Mouse (Mus musculus) forebrain, embryonic 10.5 days (tissue): ENCODE data around the gene Ppig. TPM values are rescaled to one million over a fixed set of nuclear protein-coding genes. Genes with fewer than 3 reads are reported as not detected.
A peak's percentile ranks its signal among the peaks of the same experiment; 100 is the strongest.

Source experiments
- DNase-seq: peaks from one replicate; pipeline ENCODE4 v3.0.0-alpha.2; 2017; ENCODE audit warnings: low spot score; ENCODE audit errors: extremely low spot score
- H3K27ac ChIP-seq: fragments of 300-500 bp; sonication (generic); 2 replicates; pipeline ENCODE4 v1.5.1; 2016; ENCODE audit warnings: mild to moderate bottlenecking
- H3K27me3 ChIP-seq: fragments of 300-500 bp; sonication (generic); 2 replicates; pipeline ENCODE4 v1.6.1; 2016; ENCODE audit warnings: mild to moderate bottlenecking; ENCODE audit not compliant: poor library complexity, severe bottlenecking
- H3K36me3 ChIP-seq: fragments of 300-500 bp; sonication (generic); replicated peaks from 2 replicates; pipeline ENCODE4 v1.6.1; 2016; ENCODE audit warnings: mild to moderate bottlenecking, moderate library complexity
- H3K4me1 ChIP-seq: fragments of 300-500 bp; sonication (generic); 2 replicates; pipeline ENCODE4 v1.6.1; 2016
- H3K4me3 ChIP-seq: fragments of 300-500 bp; sonication (generic); 2 replicates; pipeline ENCODE4 v1.5.1; 2016; ENCODE audit warnings: mild to moderate bottlenecking, moderate library complexity
- H3K9me3 ChIP-seq: fragments of 300-500 bp; sonication (generic); 2 replicates; pipeline ENCODE4 v1.6.1; 2016; ENCODE audit warnings: mild to moderate bottlenecking, moderate library complexity
- WGBS: fragments of 180-500 bp; shearing (Covaris S2); methylation state at CpG from one replicate; pipeline ENCODE4 v1.1.7; 2016; 5-methylcytosine and 5-hydroxymethylcytosine counted together
- polyA plus RNA-seq: library from polyadenylated mRNA; unstranded; fragments of >200 nt; fragmentation: Nextera tagmentation; extraction: Ambion mirVana; gene quantifications from 2 replicates; pipeline ENCODE4 v1.2.1, GENCODE M21; 2016

The Ppig gene
- polyA plus RNA-seq, 1 experiment from 2014 or later = 155 TPM

DNA sequence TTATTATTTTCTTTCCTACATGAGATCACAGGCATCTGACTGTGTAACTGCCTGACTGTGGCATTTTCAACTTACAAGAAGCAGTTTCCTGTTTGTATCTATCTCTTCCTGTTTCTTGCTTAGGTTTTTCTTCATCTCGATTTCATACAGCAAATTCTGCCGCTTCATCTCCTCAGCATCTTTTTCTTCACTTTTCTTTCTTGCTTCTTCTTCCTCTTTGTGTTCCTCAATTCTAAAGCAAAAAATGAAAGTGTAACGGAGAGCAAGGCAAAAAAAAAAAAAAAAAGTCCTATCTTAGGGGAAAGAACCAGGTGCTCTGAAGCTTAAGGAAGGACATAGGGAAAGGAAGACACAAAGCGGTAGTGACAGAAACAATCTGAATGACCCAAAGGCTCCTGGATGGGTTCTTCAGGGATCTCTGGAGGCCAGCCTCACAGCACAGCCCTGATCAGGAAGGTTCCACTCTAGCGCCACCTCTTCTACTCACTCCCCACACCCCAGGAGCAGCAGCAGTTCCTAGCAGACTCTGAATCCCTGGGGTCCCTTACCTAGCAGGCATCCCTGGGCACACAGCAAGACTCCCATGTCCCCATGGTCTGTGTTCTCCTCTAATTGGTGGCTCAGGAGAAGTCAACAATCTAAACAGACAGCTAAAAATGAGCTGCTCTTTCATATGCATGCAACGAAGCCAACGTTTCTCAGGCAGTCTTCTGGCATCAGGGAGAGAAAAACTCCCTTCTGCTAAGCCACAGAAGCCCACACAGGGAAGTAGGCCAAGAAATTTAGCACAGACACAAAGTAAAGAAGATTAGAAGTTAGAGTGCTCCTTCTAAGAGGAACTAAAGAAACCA lies 55.9 kb downstream of the Ppig start:
- H3K27me3 ChIP-seq = no peaks in the 10 kb centered on the region
- H3K9me3 ChIP-seq = no peaks in the 10 kb centered on the region
- DNase-seq = no peak
- 78% methylated on average over 7 of the region's 7 CpGs for WGBS
- no peaks in the 10 kb centered on the region for H3K4me1 ChIP-seq
- no peak overlapping the region for H3K27ac ChIP-seq
- H3K4me3 ChIP-seq = no peak overlapping the region
- peaks cover 29% of the 10 kb centered on the region for H3K36me3 ChIP-seq

GRCm38 (mm10) chr2:69778836-69779177 lies 56.5 kb downstream of the Ppig start:
- no peak overlapping the region for H3K4me3 ChIP-seq
- no peaks in the 10 kb centered on the region for H3K9me3 ChIP-seq
- H3K27me3 ChIP-seq = no peaks in the 10 kb centered on the region
- H3K36me3 ChIP-seq = peaks cover 23% of the 10 kb centered on the region
- WGBS = 47% methylated on average over 5 of the region's 5 CpGs
- DNase-seq = no peak
- no peak overlapping the region for H3K27ac ChIP-seq
- no peaks in the 10 kb centered on the region for H3K4me1 ChIP-seq

DNA sequence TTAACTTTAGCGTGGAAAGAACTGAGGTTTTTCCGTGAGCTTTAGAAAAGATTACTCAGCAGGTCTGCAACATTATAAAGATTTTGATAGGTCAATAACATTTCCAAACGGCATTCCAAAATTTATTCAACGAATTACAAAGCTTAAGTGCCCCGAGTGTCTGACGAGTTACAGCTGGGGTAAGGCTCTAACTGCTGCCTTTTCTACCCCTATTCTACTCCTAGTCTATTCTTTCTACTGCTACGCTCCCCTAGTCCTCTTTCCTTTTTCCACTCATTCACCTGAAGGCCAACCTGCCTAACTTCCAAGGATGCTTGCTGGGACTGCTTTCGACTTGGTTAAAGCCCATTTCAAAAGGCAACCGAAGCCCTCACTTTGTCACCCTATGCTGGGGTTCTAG lies 66.6 kb downstream of the Ppig start:
- WGBS = 35% methylated on average over 9 of the region's 9 CpGs
- Histone ChIP-seq H3K4me3 (peak overlapping the region; percentile 76), H3K27ac (peak overlapping the region; percentile 90), H3K4me1 (peaks cover 23% of the 10 kb centered on the region), H3K36me3 (peaks cover 23% of the 10 kb centered on the region), H3K9me3 (no peaks in the 10 kb centered on the region), H3K27me3 (no peaks in the 10 kb centered on the region)
- DNase-seq = no peak

GRCm38 (mm10) chr2:69789429-69790069 lies 67.2 kb downstream of the Ppig start, which contains the start of the genes Ccdc173 and Phospho2:
TSS of gene Ccdc173 (minus strand) at chr2:69789575.
TSS of gene Phospho2 (plus strand) at chr2:69789623.
- Histone ChIP-seq H3K9me3 (no peaks in the 10 kb centered on the region), H3K36me3 (peaks cover 27% of the 10 kb centered on the region), H3K27me3 (no peaks in the 10 kb centered on the region), H3K4me3 (peak within 1 kb of the TSS; percentile 76), H3K27ac (peak within 1 kb of the TSS; percentile 90), H3K4me1 (peaks cover 23% of the 10 kb centered on the region)
- WGBS = 1% methylated on average over 48 of the region's 48 CpGs
- peak; percentile 99 for DNase-seq

- peaks cover 23% of the 10 kb centered on the region for H3K4me1 ChIP-seq
- H3K9me3 ChIP-seq = no peaks in the 10 kb centered on the region
- H3K27ac ChIP-seq = peak overlapping the region; percentile 90
- H3K27me3 ChIP-seq = no peaks in the 10 kb centered on the region
- WGBS = 1% methylated on average over 10 of the region's 10 CpGs
- peak overlapping the region; percentile 76 for H3K4me3 ChIP-seq
- peak; percentile 87 for DNase-seq
- H3K36me3 ChIP-seq = peaks cover 34% of the 10 kb centered on the region
Measured at GRCm38 (mm10) chr2:69790285-69790684, 67.9 kb downstream of the Ppig start.

GRCm38 (mm10) chr2:69790722-69791121 lies 68.4 kb downstream of the Ppig start:
- no peaks in the 10 kb centered on the region for H3K27me3 ChIP-seq
- peaks cover 23% of the 10 kb centered on the region for H3K4me1 ChIP-seq
- 77% methylated on average over 4 of the region's 4 CpGs for WGBS
- H3K36me3 ChIP-seq = peaks cover 38% of the 10 kb centered on the region
- H3K4me3 ChIP-seq = peak overlapping the region; percentile 76; the same call in 1 of the 2 replicates
- H3K9me3 ChIP-seq = no peaks in the 10 kb centered on the region
- DNase-seq = no peak
- no peak overlapping the region for H3K27ac ChIP-seq

- 66% methylated on average over 5 of the region's 5 CpGs for WGBS
- Histone ChIP-seq H3K36me3 (peaks cover 2% of the 10 kb centered on the region), H3K4me3 (0 out of 2 replicates have a peak overlapping the region, but pooled peaks have one; percentile 16), H3K9me3 (peaks cover 4% of the 10 kb centered on the region; the same call in 1 of the 2 replicates), H3K27ac (no peak overlapping the region), H3K27me3 (no peaks in the 10 kb centered on the region), H3K4me1 (peaks cover 8% of the 10 kb centered on the region)
- DNase-seq = peak; percentile 38
Measured at GRCm38 (mm10) chr2:69802911-69803312, 80.6 kb downstream of the Ppig start.

Other genes with a start within 250 kb of the Ppig start
- 3.3 TPM in 2 replicates for gene Lrp2, start 136.5 kb upstream of the Ppig start, polyA plus RNA-seq
- 14.5 and 15.6 TPM in 2 replicates for gene Bbs5, start 75.4 kb upstream of the Ppig start, polyA plus RNA-seq
- 0.11 and 0.21 TPM in 2 replicates for gene Klhl41, start 52.4 kb upstream of the Ppig start, polyA plus RNA-seq
- 18.6 and 19.1 TPM in 2 replicates for gene Fastkd1, start 9.0 kb upstream of the Ppig start, polyA plus RNA-seq
- 2.9 and 4.1 TPM in 2 replicates for gene Ccdc173, start 67.0 kb downstream of the Ppig start, polyA plus RNA-seq
- gene Phospho2, start 67.1 kb downstream of the Ppig start, polyA plus RNA-seq = 29.3 and 30.3 TPM in 2 replicates
- 27.3 and 28.7 TPM in 2 replicates for gene Klhl23, start 99.4 kb downstream of the Ppig start, polyA plus RNA-seq
- gene Ssb, start 139.0 kb downstream of the Ppig start, polyA plus RNA-seq = 406 and 461 TPM in 2 replicates
- gene Mettl5, start 163.1 kb downstream of the Ppig start, polyA plus RNA-seq = 44.4 and 48.0 TPM in 2 replicates
- 10.3 and 11.8 TPM in 2 replicates for gene Ubr3, start 174.7 kb downstream of the Ppig start, polyA plus RNA-seq